Mouse (Mus musculus) limb, embryonic 14.5 days (tissue): ENCODE results near the gene Amer2. TPM values are rescaled to one million over a fixed set of nuclear protein-coding genes. Genes with fewer than 3 reads are reported as not detected.

Source experiments
- ATAC-seq: fragments of 200-750 bp; cut with Nextera tagmentation; 2 replicates; pipeline ENCODE4 v1.8.0; 2017; ENCODE audit warnings: low read depth, moderate number of reproducible peaks, moderate TSS enrichment; ENCODE audit not compliant: low FRiP score
- DNase-seq: peaks from one replicate; pipeline ENCODE4 v3.0.0-alpha.2; 2015; ENCODE audit warnings: low spot score
- H3K27ac ChIP-seq: fragments of 300-500 bp; sonication (generic); replicated peaks from 2 replicates; pipeline ENCODE4 v1.5.1; 2014; ENCODE audit warnings: low read depth, mild to moderate bottlenecking, low read length, moderate library complexity, mixed read lengths
- H3K27me3 ChIP-seq: fragments of 300-500 bp; sonication (generic); 2 replicates; pipeline ENCODE4 v1.6.1; 2014; ENCODE audit warnings: low read length, mixed read lengths; ENCODE audit not compliant: control insufficient read depth, insufficient read depth
- H3K36me3 ChIP-seq: fragments of 300-500 bp; sonication (generic); 2 replicates; pipeline ENCODE4 v1.6.1; 2014; ENCODE audit warnings: mild to moderate bottlenecking, low read length, moderate library complexity, mixed read lengths; ENCODE audit not compliant: control insufficient read depth, insufficient read depth
- H3K4me1 ChIP-seq: fragments of 300-500 bp; sonication (generic); 2 replicates; pipeline ENCODE4 v1.6.1; 2014; ENCODE audit warnings: antibody characterized with exemption, low read length, mixed read lengths; ENCODE audit not compliant: control insufficient read depth, insufficient read depth
- H3K4me2 ChIP-seq: fragments of 300-500 bp; sonication (generic); replicated peaks from 2 replicates; pipeline ENCODE4 v1.6.1; 2014; ENCODE audit warnings: low read depth, mild to moderate bottlenecking, low read length, moderate library complexity; ENCODE audit not compliant: severe bottlenecking
- H3K4me3 ChIP-seq: fragments of 300-500 bp; sonication (generic); replicated peaks from 2 replicates; pipeline ENCODE4 v1.5.1; 2014; ENCODE audit warnings: low read length
- H3K9ac ChIP-seq: fragments of 300-500 bp; sonication (generic); 2 replicates; pipeline ENCODE4 v1.6.1; 2014; ENCODE audit warnings: mild to moderate bottlenecking, low read depth, low read length, moderate library complexity; ENCODE audit not compliant: severe bottlenecking
- H3K9me3 ChIP-seq: fragments of 300-500 bp; sonication (generic); 2 replicates; pipeline ENCODE4 v1.6.1; 2016; ENCODE audit warnings: low read length; ENCODE audit not compliant: control insufficient read depth
- POLR2A ChIP-seq: fragments of 200-500 bp; IDR thresholded peaks from 2 replicates; pipeline ENCODE4 v1.8.0; 2012; ENCODE audit warnings: inconsistent platforms, mild to moderate bottlenecking, moderate library complexity, borderline replicate concordance; ENCODE audit not compliant: insufficient read depth, insufficient read length; ENCODE audit errors: extremely low read depth
- WGBS: fragments of 180-500 bp; shearing (Covaris S2); extraction: QIAGEN DNeasy Blood & Tissue Kit; methylation state at CpG from one replicate; pipeline ENCODE4 v1.1.7; 2014; 5-methylcytosine and 5-hydroxymethylcytosine counted together
- polyA plus RNA-seq, 2 experiments: library from polyadenylated mRNA; depleted of rRNA in 1 of 2; stranded (reverse) in 1 of 2; unstranded in 1 of 2; fragments of >200 nt; fragmentation: Nextera tagmentation in 1 of 2; extraction: Ambion mirVana in 1 of 2; gene quantifications; 2 replicates each; pipeline versions ENCODE4 v1.2.1 to v1.2.3; 2012 to 2014

Amer2 gene
- polyA plus RNA-seq, 2 experiments: 0.58 to 0.89 TPM

GRCm38 (mm10) chr14:60361380-60362212 lies 11.5 kb upstream of the Amer2 start:
- no peak for ATAC-seq
- Histone ChIP-seq H3K4me1 (peaks cover 6% of the 10 kb centered on the region; the same call in 1 of the 2 replicates), H3K9ac (no peak overlapping the region), H3K27ac (no peak overlapping the region), H3K27me3 (no peaks in the 10 kb centered on the region), H3K4me3 (no peak overlapping the region), H3K9me3 (no peaks in the 10 kb centered on the region), H3K36me3 (no peaks in the 10 kb centered on the region), H3K4me2 (no peak overlapping the region)
- no peak for TF ChIP-seq POLR2A
- DNase-seq: no peak
- WGBS: 31% methylated on average over 9 of the region's 9 CpGs

GRCm38 (mm10) chr14:60366729-60367128 lies 6.3 kb upstream of the Amer2 start:
- TF ChIP-seq POLR2A: no peak
- no peak overlapping the region for H3K4me2 ChIP-seq
- no peaks in the 10 kb centered on the region for H3K27me3 ChIP-seq
- H3K9ac ChIP-seq: no peak overlapping the region
- H3K36me3 ChIP-seq: no peaks in the 10 kb centered on the region
- peaks cover 5% of the 10 kb centered on the region; the same call in 1 of the 2 replicates for H3K4me1 ChIP-seq
- H3K4me3 ChIP-seq: no peak overlapping the region
- H3K9me3 ChIP-seq: no peaks in the 10 kb centered on the region
- H3K27ac ChIP-seq: no peak overlapping the region
- WGBS: 62% methylated on average over 1 of the region's 1 CpGs
- DNase-seq (no peak), ATAC-seq (no peak)

GRCm38 (mm10) chr14:60368769-60369666 lies 4.0 kb upstream of the Amer2 start:
- Histone ChIP-seq H3K27me3 (no peaks in the 10 kb centered on the region), H3K36me3 (no peaks in the 10 kb centered on the region), H3K27ac (no peak overlapping the region), H3K9me3 (no peaks in the 10 kb centered on the region), H3K4me1 (no peaks in the 10 kb centered on the region), H3K4me2 (no peak overlapping the region), H3K4me3 (no peak overlapping the region), H3K9ac (no peak overlapping the region)
- WGBS: 36% methylated on average over 9 of the region's 9 CpGs
- no peak for TF ChIP-seq POLR2A
- ATAC-seq (no peak), DNase-seq (no peak)

GRCm38 (mm10) chr14:60369667-60370315 lies 3.3 kb upstream of the Amer2 start:
- Histone ChIP-seq H3K4me1 (no peaks in the 10 kb centered on the region), H3K4me3 (no peak overlapping the region), H3K9me3 (no peaks in the 10 kb centered on the region), H3K27me3 (no peaks in the 10 kb centered on the region), H3K36me3 (no peaks in the 10 kb centered on the region), H3K4me2 (no peak overlapping the region), H3K27ac (no peak overlapping the region), H3K9ac (no peak overlapping the region)
- ATAC-seq (no peak), DNase-seq (no peak)
- no peak for TF ChIP-seq POLR2A
- WGBS: 73% methylated on average over 5 of the region's 5 CpGs

- no peaks in the 10 kb centered on the region for H3K4me1 ChIP-seq
- no peak overlapping the region for H3K27ac ChIP-seq
- H3K27me3 ChIP-seq: peaks cover 22% of the 10 kb centered on the region
- no peak overlapping the region for H3K4me3 ChIP-seq
- no peak for DNase-seq
- whole genome bisulfite sequencing: 69% methylated on average over 2 of the region's 2 CpGs
- H3K4me2 ChIP-seq: no peak overlapping the region
- no peaks in the 10 kb centered on the region for H3K36me3 ChIP-seq
- H3K9ac ChIP-seq: no peak overlapping the region
- H3K9me3 ChIP-seq: no peaks in the 10 kb centered on the region
- TF ChIP-seq POLR2A: no peak
- no peak for ATAC-seq
These were observed 4.0 kb downstream of the Amer2 start for GRCm38 (mm10) chr14:60377107-60377506.
